Mouse (Mus musculus): ENCODE results near the gene Flt1.

Flt1 gene

DNA sequence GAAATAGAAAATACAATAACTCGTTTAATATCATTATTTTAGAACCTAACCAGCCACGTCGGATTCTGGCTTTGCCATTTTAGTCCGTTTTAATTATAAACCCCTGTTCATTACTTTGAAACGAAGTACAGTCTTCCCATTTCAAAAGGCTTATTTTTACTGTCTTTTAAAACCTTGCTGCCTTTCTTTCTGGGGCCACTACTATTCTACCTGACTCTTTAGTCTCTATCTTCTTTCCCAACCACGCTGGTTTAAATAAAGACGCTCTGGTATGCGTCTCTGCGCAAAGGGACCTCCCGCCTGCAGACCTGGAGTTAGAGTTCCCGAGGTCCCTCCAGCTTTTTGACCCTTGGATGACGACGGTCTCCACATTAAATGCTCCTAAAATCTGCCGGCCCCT lies 1.4 kb downstream of the Flt1 start:
- no peak for DNase-seq

DNA sequence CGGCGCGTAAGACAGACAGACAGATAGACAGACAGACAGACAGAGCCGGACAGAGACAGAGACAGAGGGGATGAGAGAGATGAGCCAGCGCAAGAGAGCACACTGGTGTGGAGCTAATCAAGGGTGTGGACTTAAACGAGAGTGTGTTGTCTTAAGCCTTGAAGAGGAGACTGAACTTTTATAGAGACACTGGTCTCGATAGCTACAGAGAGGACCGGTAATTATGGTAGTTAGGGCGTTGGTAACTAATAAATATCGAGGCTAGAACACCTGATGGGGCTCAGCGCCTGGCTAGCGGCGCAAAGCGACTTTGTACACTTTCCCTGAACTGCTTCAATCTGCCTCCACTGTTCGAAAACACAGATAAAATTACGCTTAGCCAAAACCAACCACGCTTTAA lies 2.0 kb downstream of the Flt1 start:
- no peak for DNase-seq

DNA sequence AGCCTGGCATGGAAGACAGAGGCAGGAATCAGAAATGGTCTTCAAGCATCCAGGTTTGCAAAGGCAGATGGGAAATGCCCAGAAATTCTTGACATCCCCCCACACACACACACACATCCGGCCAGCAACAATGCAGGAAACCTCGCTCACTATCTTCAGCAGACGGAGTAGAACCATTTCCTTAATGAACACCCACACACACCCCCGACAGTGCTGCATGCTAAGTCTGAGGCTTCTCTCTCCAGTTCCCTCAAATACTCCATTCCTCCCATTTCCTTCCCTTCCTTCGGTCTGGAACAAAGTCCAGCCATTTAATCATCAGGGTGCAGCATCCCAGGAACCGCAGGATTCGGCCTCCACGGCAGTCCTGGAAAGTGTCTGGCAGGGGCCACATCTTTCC lies 4.4 kb downstream of the Flt1 start:
- no peak for DNase-seq

- no peak for DNase-seq
These were observed 7.5 kb downstream of the Flt1 start for GRCm38 (mm10) chr5:147718335-147718734.

DNA sequence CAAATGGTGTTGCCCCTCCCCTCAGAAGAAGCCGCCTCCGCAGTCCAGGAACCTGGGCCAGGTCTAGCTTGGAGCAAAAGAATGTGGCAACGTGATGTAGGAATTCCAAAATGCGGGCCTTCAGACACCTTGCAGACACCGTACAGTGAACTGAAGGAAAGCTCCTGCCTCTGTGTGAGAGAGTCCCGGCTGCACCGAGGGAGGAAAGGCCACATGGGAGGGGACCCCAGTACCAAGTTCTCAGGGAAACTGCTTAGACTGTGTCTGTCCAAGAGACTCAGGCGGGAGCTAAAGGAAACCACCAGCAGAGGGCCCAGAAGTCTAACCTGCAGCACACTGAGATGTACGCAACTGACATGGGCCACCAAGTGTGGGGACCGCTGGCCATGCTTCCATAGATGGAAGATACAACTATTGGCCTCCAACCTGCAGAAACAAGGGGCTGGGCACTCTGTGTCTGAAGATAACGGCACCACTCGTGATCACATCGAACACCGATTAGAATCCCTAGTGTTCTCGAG lies 9.1 kb downstream of the Flt1 start:
- DNase-seq: no peak

- no peak for DNase-seq
These were observed 9.5 kb downstream of the Flt1 start for GRCm38 (mm10) chr5:147716276-147716675.

- DNase-seq: no peak
These were observed 10.4 kb downstream of the Flt1 start for GRCm38 (mm10) chr5:147715391-147715790.

DNA sequence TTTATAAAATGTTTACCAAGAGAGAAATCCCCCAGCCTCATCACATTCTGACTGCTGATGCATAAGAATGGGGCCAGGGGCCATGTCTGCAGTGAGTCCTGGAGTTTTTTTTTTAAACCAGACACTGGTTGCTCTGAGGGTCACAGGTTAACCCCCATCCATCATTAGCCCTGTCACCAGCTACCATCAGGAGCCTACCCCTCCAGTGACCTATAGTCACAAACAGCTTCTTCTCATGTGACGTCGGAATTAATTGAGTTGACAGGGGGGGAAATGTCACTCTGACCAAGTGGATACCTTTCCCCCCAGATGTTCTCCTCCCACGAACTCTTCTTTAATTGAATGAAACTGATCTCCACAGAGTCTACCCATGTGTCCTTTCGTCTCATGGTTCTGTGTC lies 17.3 kb downstream of the Flt1 start:
- no peak for DNase-seq

- DNase-seq: no peak
These were observed 18.3 kb downstream of the Flt1 start for GRCm38 (mm10) chr5:147707479-147707878.

DNA sequence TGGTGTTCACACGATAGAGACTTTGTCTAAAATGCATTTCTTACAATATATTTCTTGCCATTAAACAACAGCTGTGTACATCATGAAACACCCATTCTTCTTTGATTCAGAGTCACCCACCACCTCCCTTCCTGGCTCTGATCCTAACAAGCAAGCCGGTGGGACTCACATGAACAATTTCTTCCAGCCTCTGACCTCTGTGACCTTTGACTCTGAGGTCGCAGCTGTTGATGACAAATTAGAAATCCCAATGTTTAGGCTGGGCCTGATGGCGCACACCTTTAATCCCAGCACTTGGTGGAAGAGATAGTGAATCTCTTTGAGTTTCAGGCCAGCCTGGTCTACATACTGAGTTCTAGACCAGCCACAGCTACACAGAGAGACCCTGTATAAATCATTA lies 20.9 kb downstream of the Flt1 start:
- no peak for DNase-seq

DNA sequence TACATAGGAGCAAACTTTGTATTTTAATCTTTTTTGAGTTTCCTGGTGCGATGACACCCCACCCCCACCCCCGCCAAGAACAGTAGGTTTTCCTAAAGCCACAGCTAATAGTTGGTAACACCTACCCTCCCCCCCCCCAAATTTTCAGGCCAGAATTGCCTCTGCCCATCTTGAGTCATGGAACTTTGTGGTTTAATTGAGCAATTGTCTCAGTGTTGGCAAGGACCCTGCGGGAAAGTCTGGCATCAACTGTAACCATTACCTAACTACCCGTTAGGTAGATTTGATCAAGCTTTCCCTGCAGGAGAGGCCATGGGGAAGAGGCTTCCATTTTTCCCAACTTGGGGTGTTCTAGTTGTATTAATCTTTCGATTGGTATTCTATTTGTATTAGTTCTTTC lies 23.4 kb downstream of the Flt1 start:
- no peak for DNase-seq

- no peak for DNase-seq
These were observed 24.8 kb downstream of the Flt1 start for GRCm38 (mm10) chr5:147701024-147701423.

- no peak for DNase-seq
These were observed 27.8 kb downstream of the Flt1 start for GRCm38 (mm10) chr5:147698044-147698443.

- no peak for DNase-seq
These were observed 28.6 kb downstream of the Flt1 start for GRCm38 (mm10) chr5:147697165-147697564.

GRCm38 (mm10) chr5:147692622-147693021 lies 33.2 kb downstream of the Flt1 start:
- no peak for DNase-seq

GRCm38 (mm10) chr5:147683707-147684323 lies 42.0 kb downstream of the Flt1 start:
- no peak for DNase-seq

DNA sequence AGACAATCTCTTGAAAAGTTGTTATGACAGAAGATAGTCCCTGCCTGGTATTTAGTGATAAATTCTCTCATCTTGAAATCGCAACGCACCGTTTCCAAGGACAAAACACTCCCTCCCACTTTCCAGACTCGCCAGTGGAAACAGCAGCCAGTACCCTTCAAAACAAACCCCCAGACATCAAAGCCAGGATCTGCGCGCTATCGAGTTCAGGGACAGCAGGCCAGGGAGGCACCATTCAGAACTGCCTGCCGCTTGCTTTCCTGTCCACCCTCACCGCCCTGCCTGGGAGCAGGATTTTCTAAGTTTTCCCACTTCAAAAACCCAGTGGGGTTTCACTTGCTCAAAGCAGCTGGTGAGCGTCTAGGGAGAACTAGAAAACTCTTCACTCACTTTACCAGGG lies 44.6 kb downstream of the Flt1 start:
- no peak for DNase-seq

- no peak for DNase-seq
These were observed 45.1 kb downstream of the Flt1 start for GRCm38 (mm10) chr5:147680711-147681110.

DNA sequence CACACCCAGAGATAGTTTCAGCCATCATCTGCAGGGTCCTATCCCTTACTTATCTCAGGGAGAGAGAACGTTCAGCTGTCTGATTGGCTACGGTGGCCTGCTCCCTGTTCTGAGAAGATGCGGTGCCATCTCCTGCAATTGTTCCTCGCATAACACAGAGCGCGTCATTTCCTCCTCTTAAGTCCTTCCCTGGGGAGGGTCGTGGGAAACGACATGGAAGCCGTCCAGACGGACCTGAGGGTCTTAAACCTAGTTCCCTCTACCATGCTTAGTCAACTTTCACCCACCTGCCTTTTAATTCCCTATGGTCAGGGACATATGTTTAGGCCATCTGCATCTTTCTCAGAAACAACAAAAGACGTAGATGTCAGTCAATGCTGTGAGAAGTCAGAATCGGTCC lies 46.5 kb downstream of the Flt1 start:
- DNase-seq: no peak

- no peak for DNase-seq
These were observed 50.0 kb downstream of the Flt1 start for GRCm38 (mm10) chr5:147675791-147676190.

DNA sequence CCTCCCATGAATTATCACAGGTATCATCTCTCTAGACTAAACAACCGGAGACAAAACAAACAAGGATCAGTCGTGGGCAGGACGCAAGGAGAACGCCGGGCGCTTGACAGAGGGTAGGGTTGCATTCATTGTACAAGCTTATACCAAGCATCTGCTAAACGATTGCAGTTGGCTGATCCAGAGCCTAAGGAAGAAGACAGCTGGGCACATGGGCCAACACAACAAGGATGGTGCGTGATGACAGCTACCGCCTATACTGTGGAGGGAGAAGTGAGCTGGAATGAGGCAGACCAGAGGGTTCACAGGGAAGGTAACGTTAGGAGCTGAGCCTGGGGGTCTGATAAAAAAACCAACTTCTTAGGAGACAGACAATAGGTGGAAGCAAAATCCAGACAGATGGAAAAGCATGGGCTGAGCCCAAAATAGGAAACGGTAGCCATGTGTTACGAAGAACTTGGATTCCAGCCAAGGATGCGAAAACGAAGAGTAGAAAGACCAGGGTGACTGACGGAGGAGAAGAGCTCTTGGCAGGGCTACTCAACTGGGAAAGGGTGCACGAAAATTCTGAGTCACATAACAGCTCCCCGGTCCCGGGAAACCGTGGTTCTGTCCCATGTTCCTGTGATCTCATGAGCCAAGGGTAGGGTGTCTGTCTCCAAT lies 53.9 kb downstream of the Flt1 start:
- no peak for DNase-seq

DNA sequence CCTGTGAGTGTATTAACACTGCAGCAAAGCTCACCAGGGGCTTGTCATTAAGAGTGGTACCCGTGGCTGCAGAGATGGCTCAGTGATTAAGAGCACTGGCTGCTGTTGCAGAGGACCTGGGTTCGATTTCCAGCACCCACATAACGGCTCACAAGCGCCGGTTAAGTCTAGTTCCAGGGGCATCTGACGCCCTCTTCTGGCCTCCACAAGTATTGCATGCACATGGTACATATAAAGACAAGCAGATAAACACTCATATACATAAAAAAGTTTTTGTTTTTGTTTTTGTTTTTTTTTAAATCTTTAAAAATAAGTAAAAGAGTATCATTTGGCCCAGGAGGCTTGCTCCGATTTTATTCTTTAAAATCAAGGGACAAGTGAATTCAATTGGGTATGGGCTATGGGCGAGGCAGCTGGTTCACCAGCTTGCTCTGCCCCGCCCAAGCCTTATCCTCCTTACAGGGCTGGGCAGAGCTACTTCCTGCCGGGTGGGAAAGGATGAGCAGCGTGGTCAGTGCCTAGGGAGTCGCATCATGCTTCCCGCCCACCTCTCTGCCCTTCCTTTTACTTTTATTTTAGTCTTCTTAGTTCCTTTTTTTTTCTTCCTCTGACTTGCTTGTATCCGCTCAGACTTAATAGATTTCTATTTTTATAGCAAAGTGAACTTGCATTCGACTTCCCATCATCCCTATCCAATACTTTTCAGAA lies 57.0 kb downstream of the Flt1 start:
- DNase-seq: no peak

DNA sequence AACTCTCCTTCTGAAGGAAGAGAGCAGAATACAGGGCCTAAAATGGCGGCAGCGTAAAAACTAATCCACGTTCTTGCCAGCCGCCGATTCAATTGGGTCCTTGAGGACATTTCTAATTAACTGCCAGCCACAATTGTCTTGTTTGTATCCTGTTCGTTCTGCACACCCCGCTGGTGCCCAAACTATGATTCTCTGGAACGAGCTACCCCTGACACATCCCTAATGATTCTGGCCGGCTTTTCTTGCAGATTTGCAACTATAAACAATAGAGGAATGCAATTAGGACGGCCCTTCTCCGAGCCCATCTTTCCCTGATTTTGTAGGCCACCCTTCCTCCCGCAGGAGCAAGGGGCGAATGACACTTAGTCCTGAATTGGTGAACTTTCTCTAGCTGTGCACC lies 59.9 kb downstream of the Flt1 start:
- DNase-seq: no peak

DNA sequence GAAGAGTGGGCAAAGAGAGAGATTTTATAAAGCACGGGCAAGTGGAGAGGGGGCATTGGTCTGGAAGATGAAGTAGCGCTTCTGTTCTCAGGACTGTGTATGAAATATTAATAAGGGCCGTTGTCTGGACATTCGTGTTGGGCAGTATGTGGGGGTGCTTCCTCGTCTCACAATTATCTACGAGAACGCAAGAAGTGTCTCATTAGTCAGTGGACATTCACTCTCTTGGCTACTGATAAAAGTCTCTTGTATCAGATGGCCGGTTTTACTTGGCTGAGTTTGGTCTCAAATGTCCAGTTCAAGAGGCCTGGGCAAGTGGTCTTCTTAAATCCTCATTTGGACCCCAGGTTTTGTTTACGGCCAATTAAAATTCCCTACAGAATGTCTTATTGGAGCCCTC lies 60.4 kb downstream of the Flt1 start:
- no peak for DNase-seq

Measured in spleen, adult 18-20 months (tissue).